Mouse (Mus musculus) intestine, embryonic 14.5 days (tissue): ENCODE data around the gene Gm16181. TPM values are rescaled to one million over a fixed set of nuclear protein-coding genes. Genes with fewer than 3 reads are reported as not detected.

Experiments
- ATAC-seq: fragments of 200-750 bp; cut with Nextera tagmentation; replicated peaks from 2 replicates; pipeline ENCODE4 v1.8.0; 2017; ENCODE audit warnings: low read depth, moderate number of reproducible peaks, moderate TSS enrichment, moderate library complexity; ENCODE audit not compliant: low FRiP score, low TSS enrichment
- DNase-seq: peaks from one replicate; pipeline ENCODE4 v3.0.0-alpha.2; 2018; ENCODE audit warnings: low spot score
- H3K27ac ChIP-seq: fragments of 300-500 bp; sonication (generic); 2 replicates; pipeline ENCODE4 v1.5.1; 2014; ENCODE audit warnings: low read depth, mild to moderate bottlenecking, control low read depth
- H3K27me3 ChIP-seq: fragments of 300-500 bp; sonication (generic); replicated peaks from 2 replicates; pipeline ENCODE4 v1.6.1; 2014; ENCODE audit warnings: low read length, control low read depth; ENCODE audit not compliant: control insufficient read depth, insufficient read depth
- H3K36me3 ChIP-seq: fragments of 300-500 bp; sonication (generic); 2 replicates; pipeline ENCODE4 v1.6.1; 2014; ENCODE audit warnings: low read length, control low read depth; ENCODE audit not compliant: control insufficient read depth, insufficient read depth
- H3K4me1 ChIP-seq: fragments of 300-500 bp; sonication (generic); replicated peaks from 2 replicates; pipeline ENCODE4 v1.6.1; 2014; ENCODE audit warnings: low read length, control low read depth, mixed read lengths; ENCODE audit not compliant: control insufficient read depth, insufficient read depth
- H3K4me2 ChIP-seq: fragments of 300-500 bp; sonication (generic); 2 replicates; pipeline ENCODE4 v1.6.1; 2014; ENCODE audit warnings: low read length
- H3K4me3 ChIP-seq: fragments of 300-500 bp; sonication (generic); 2 replicates; pipeline ENCODE4 v1.5.1; 2014; ENCODE audit warnings: low read depth, low read length, control low read depth, mixed read lengths
- H3K9ac ChIP-seq: fragments of 300-500 bp; sonication (generic); 2 replicates; pipeline ENCODE4 v1.6.1; 2014; ENCODE audit warnings: mild to moderate bottlenecking, low read length
- H3K9me3 ChIP-seq: fragments of 300-500 bp; sonication (generic); 2 replicates; pipeline ENCODE4 v1.6.1; 2016; ENCODE audit warnings: low read length, control low read depth; ENCODE audit not compliant: control insufficient read depth
- WGBS: fragments of 180-500 bp; shearing (Covaris S2); extraction: QIAGEN DNeasy Blood & Tissue Kit; methylation state at CpG from one replicate; pipeline ENCODE4 v1.1.7; 2014; 5-methylcytosine and 5-hydroxymethylcytosine counted together
- polyA plus RNA-seq: library from polyadenylated mRNA; unstranded; fragments of >200 nt; fragmentation: Nextera tagmentation; extraction: Ambion mirVana; gene quantifications from 2 replicates; pipeline ENCODE4 v1.2.1, GENCODE M21; 2014

Gene Gm16181
- polyA plus RNA-seq, 1 experiment from 2014 or later: 0.88 TPM

DNA sequence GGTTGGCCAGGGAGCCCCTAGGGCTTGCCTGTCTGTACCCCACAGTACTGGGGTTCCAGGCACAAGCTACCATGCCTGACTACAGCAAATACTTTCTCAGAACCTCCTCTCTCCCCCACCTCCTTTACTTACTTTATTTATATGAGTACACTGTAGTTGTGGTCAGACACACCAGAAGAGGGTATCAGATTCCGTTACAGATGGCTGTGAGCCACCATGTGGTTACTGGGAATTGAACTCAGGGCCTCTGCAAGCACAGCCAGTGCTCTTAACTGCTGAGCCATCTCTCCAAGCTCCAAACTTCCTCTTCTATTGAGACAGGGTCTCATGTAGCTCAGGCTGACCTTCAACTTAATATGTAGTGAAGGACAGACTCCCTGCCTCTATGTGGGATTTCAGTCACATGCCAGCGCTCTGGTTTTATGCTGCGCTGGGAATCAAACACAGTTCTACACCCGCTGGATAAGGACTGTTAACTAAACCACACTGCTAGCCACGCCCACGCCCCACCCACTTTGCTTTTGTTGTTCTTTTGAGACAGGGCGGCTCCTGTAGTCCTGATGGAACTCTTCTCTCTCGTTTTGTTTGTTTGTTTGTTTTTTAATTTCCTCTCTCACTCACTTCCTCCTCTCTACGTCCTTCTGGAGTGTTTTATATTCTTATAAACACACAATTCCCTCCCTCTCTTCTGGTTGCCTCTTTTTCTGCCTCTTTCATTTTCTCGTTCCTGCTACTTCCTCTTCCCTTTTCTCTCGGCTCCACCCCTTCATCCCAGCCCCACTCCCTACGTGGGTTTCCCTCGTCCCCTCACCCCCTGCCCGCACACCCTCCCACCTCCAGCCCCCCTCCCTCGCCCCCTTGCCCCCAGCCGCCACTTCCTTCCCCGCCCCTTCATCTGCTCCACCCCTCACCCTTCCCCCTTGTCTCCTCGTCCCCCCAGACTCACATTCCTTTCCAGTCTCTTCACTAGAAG, 34.7 kb upstream of the Gm16181 start:
- WGBS: 4% methylated on average over 18 of the region's 18 CpGs
- peak; percentile 84 for DNase-seq

DNA sequence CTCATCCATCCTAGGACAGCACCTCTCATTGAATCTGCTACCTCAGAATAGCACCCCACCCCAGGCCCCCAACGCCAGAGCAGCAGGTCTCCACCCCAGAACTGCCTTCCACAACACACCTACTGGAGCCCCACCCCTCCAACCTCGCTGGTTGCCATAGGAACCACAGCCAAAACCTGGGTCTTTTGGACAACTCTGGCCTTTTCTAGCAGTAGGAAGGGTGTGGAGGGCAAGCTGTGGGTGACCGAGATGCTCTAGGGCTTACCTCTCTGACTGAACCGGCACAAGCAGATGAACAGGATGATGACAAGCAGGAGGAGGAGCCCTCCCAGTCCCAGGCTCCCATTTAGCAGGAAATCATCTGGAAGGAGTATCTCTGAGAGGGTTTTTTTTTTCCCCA, 34.0 kb upstream of the Gm16181 start:
- peaks cover 5% of the 10 kb centered on the region for H3K4me1 ChIP-seq
- peak overlapping the region; percentile 62 for H3K4me2 ChIP-seq
- H3K27ac ChIP-seq: peak overlapping the region; percentile 78
- H3K9ac ChIP-seq: no peak overlapping the region
- peak; percentile 40 for ATAC-seq
- no peaks in the 10 kb centered on the region for H3K27me3 ChIP-seq
- H3K4me3 ChIP-seq: peak overlapping the region; percentile 41; the same call in 1 of the 2 replicates
- no peaks in the 10 kb centered on the region for H3K9me3 ChIP-seq
- peak; percentile 74 for DNase-seq
- 0% methylated on average over 4 of the region's 4 CpGs for WGBS
- no peaks in the 10 kb centered on the region for H3K36me3 ChIP-seq

More for the DNA sequence above, 34.7 kb upstream of the Gm16181 start:
- Histone ChIP-seq H3K9me3 (no peaks in the 10 kb centered on the region), H3K27me3 (no peaks in the 10 kb centered on the region), H3K4me3 (peak overlapping the region; percentile 41), H3K36me3 (no peaks in the 10 kb centered on the region), H3K27ac (peak overlapping the region; percentile 78), H3K4me1 (peaks cover 5% of the 10 kb centered on the region), H3K9ac (peak overlapping the region; percentile 53), H3K4me2 (peak overlapping the region; percentile 62)
- ATAC-seq: peak; percentile 49; the same call in 1 of the 2 replicates

DNA sequence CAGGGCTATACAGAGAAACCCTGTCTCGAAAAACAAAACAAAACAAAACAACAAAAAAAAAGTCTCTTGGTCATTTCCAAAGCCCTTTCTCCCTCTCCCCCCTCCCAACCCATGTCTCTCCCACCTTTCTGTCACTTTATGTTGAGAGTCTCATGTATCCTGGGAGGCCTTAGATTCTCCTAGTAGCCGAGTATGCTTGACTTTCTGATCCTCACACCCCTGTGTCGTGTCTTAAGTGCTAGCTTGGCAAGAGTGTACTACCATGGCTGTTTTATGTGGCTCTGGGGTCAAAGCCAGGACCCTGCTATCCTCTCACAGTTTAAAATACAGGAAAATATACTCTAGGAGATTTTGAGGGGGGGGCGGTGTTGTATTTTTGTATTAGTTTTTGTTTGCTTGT, 33.3 kb upstream of the Gm16181 start:
- no peak overlapping the region for H3K4me2 ChIP-seq
- DNase-seq (no peak), ATAC-seq (no peak)
- no peak overlapping the region for H3K9ac ChIP-seq
- no peaks in the 10 kb centered on the region for H3K9me3 ChIP-seq
- H3K36me3 ChIP-seq: no peaks in the 10 kb centered on the region
- H3K27me3 ChIP-seq: no peaks in the 10 kb centered on the region
- H3K27ac ChIP-seq: no peak overlapping the region
- peaks cover 5% of the 10 kb centered on the region for H3K4me1 ChIP-seq
- WGBS: 66% methylated on average over 4 of the region's 4 CpGs
- no peak overlapping the region for H3K4me3 ChIP-seq

DNA sequence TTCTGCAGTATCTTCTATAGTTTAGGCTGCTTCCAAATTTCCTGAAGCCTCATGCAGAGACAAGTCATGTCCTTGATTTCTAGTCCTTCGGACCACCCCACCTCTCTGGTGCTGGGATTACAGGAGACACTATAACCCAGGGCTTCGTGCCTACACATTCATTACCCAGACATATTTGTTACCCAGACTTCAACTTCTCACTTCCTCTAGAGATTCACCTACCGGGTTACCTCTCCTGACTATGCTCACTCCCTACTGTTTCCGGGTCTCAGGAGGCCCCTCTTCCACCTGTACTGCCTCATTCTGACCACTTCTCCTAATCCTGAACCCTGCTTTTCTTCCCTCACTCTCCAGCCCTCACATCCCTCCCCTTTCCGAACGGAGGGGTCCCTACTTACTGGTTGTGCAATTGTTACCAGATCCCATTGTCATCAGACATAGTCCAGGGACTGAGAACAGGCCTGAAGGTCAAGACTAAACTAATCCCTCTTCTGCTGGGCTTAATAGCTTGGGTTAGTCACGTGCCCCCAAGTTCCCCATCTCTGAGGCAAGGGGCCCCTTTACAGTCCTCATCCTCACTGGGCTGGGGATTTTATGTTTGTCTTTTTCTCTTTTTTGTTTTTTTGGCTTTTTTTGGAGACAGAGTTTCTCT, 32.5 kb upstream of the Gm16181 start, which contains the start of gene Lst1:
TSS of gene Lst1 (minus strand) at position 481 of the 652 bp plus-strand sequence.
- Histone ChIP-seq H3K9me3 (no peaks in the 10 kb centered on the region), H3K27ac (no peak within 1 kb of the TSS), H3K27me3 (no peaks in the 10 kb centered on the region), H3K9ac (no peak within 1 kb of the TSS), H3K36me3 (no peaks in the 10 kb centered on the region), H3K4me1 (peaks cover 5% of the 10 kb centered on the region), H3K4me3 (no peak within 1 kb of the TSS), H3K4me2 (no peak within 1 kb of the TSS)
- DNase-seq (no peak), ATAC-seq (no peak)
- 63% methylated on average over 7 of the region's 7 CpGs for WGBS

DNA sequence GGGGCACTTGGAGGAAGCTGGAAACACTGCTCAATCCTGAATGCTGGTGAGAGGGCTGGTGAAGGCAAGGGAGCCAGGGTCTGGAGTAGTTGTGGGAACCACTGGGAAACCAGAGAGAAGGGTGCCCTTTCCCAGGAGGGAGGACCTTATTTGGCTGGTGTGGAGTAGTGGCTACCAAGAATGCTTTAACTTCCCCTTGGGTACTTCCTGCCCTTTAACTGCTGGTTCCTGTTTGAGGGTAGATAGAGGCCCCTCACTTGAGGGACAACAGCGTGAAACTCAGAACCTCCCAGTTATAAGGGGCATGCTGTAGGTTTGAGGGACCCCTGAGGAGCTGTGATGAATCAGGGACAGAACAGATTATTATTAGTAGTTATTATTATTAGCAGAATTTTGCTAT, 31.4 kb upstream of the Gm16181 start:
- Histone ChIP-seq H3K4me1 (peaks cover 9% of the 10 kb centered on the region), H3K4me3 (no peak overlapping the region), H3K36me3 (no peaks in the 10 kb centered on the region), H3K27me3 (no peaks in the 10 kb centered on the region; the same call in 1 of the 2 replicates), H3K4me2 (no peak overlapping the region), H3K9me3 (no peaks in the 10 kb centered on the region), H3K9ac (no peak overlapping the region), H3K27ac (no peak overlapping the region)
- DNase-seq (no peak), ATAC-seq (no peak)
- WGBS: 50% methylated on average over 1 of the region's 1 CpGs

DNA sequence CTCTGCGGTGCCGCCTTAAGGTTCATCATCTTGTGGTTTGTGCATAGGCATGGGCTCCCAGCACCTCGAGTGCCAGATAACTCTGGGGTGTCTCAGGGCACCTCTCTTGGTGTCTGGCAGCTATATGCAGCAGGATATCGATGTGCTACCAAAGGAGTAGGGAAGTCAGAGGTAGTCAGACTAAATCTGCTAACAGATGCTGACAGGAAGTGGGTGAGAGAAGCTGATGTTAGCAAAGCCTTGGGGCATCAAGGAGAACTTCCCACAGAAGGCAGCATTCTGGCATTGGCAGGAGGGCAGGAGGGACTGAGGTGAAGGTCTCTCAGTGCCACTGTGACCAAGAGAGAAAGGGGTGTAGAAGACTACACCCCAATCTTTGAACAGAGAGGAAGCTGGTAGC, 30.5 kb upstream of the Gm16181 start:
- WGBS: 63% methylated on average over 4 of the region's 4 CpGs

DNA sequence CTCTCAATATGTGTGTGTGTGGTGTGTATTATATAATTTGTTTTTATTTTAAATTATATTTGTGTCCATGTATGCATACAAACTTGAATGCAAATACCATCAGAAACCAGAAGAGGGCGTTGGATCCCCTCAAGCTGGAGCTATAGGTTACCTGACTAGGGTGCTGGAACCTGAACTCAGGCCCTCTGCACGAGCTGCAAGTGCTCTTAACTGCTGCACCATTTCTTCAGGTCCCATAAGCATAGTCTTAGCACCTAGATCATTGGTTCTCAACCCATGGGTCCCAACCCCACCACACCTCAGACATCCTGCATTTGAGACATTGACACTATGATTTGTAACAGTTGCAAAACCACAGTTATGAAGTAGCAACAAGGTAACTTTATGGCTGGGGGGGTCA, 28.9 kb upstream of the Gm16181 start:
- no peak overlapping the region for H3K27ac ChIP-seq
- WGBS: 61% methylated on average over 2 of the region's 2 CpGs
- H3K4me1 ChIP-seq: peaks cover 19% of the 10 kb centered on the region; the same call in 1 of the 2 replicates
- no peak overlapping the region for H3K4me2 ChIP-seq
- no peak for DNase-seq
- H3K9ac ChIP-seq: no peak overlapping the region
- no peak overlapping the region for H3K4me3 ChIP-seq
- H3K27me3 ChIP-seq: peaks cover 18% of the 10 kb centered on the region
- no peaks in the 10 kb centered on the region for H3K9me3 ChIP-seq
- no peak for ATAC-seq
- no peaks in the 10 kb centered on the region for H3K36me3 ChIP-seq

More for the DNA sequence above, 30.5 kb upstream of the Gm16181 start:
- no peak for ATAC-seq
- H3K4me1 ChIP-seq: peaks cover 16% of the 10 kb centered on the region
- no peak overlapping the region for H3K27ac ChIP-seq
- no peak overlapping the region for H3K4me3 ChIP-seq
- H3K36me3 ChIP-seq: no peaks in the 10 kb centered on the region
- peaks cover 5% of the 10 kb centered on the region for H3K27me3 ChIP-seq
- H3K4me2 ChIP-seq: no peak overlapping the region
- no peak for DNase-seq
- no peaks in the 10 kb centered on the region for H3K9me3 ChIP-seq
- H3K9ac ChIP-seq: no peak overlapping the region

DNA sequence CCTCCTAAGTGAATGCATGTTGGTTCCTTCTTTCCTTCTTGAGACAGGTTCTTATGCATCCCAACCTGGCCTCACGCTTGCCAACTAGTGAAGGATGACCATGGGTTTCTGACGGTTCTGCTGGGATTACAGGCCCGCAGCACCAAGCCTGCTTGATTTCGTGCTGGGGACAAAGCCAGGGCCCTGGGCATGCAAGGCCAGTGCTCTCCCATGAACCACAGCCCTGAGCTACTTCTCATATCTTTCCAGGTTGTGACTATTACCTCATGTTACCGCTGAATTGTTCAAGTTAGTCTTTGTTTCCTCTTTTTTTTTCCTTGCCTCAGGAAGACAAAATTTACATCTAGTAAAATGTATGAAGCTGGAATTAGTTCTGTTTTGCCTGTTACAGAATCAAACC, 27.7 kb upstream of the Gm16181 start:
- DNase-seq: no peak
- H3K9me3 ChIP-seq: no peaks in the 10 kb centered on the region
- no peak for ATAC-seq
- H3K4me2 ChIP-seq: no peak overlapping the region
- H3K4me1 ChIP-seq: peaks cover 19% of the 10 kb centered on the region; the same call in 1 of the 2 replicates
- no peak overlapping the region for H3K4me3 ChIP-seq
- H3K27me3 ChIP-seq: peaks cover 23% of the 10 kb centered on the region
- no peak overlapping the region for H3K9ac ChIP-seq
- H3K27ac ChIP-seq: no peak overlapping the region
- no peaks in the 10 kb centered on the region for H3K36me3 ChIP-seq
- WGBS: 87% methylated on average over 5 of the region's 5 CpGs
